Mouse (Mus musculus) midbrain, embryonic 12.5 days (tissue): Measurements from ENCODE around the gene Atad3a. TPM values are rescaled to one million over a fixed set of nuclear protein-coding genes. Genes with fewer than 3 reads are reported as not detected.
A peak's percentile ranks its signal among the peaks of the same experiment; 100 is the strongest.

Experiments
- ATAC-seq: fragments of 200-750 bp; cut with Nextera tagmentation; 2 replicates; pipeline ENCODE4 v1.8.0; 2017; ENCODE audit warnings: low read depth, moderate TSS enrichment, moderate library complexity; ENCODE audit not compliant: low FRiP score
- H3K27ac ChIP-seq: fragments of 300-500 bp; sonication (generic); replicated peaks from 2 replicates; pipeline ENCODE4 v1.5.1; 2016; ENCODE audit warnings: mild to moderate bottlenecking
- H3K27me3 ChIP-seq: fragments of 300-500 bp; sonication (generic); 2 replicates; pipeline ENCODE4 v1.6.1; 2016; ENCODE audit warnings: mild to moderate bottlenecking
- H3K36me3 ChIP-seq: fragments of 300-500 bp; sonication (generic); 2 replicates; pipeline ENCODE4 v1.6.1; 2016
- H3K4me1 ChIP-seq: fragments of 300-500 bp; sonication (generic); 2 replicates; pipeline ENCODE4 v1.6.1; 2016
- H3K4me2 ChIP-seq: fragments of 300-500 bp; sonication (generic); replicated peaks from 2 replicates; pipeline ENCODE4 v1.6.1; 2016; ENCODE audit warnings: mild to moderate bottlenecking, moderate library complexity
- H3K4me3 ChIP-seq: fragments of 300-500 bp; sonication (generic); 2 replicates; pipeline ENCODE4 v1.5.1; 2016; ENCODE audit warnings: mild to moderate bottlenecking
- H3K9ac ChIP-seq: fragments of 300-500 bp; sonication (generic); replicated peaks from 2 replicates; pipeline ENCODE4 v1.6.1; 2016; ENCODE audit warnings: mild to moderate bottlenecking, moderate library complexity
- H3K9me3 ChIP-seq: fragments of 300-500 bp; sonication (generic); 2 replicates; pipeline ENCODE4 v1.6.1; 2016; ENCODE audit warnings: mild to moderate bottlenecking
- WGBS: fragments of 180-500 bp; shearing (Covaris S2); methylation state at CpG from one replicate; pipeline ENCODE4 v1.1.7; 2016; 5-methylcytosine and 5-hydroxymethylcytosine counted together
- microRNA-seq: library from miRNA; unstranded; fragments of <30 nt; microRNA quantifications from one replicate; pipeline ENCODE4, GENCODE M21; 2017
- polyA plus RNA-seq: library from polyadenylated mRNA; unstranded; fragments of >200 nt; fragmentation: Nextera tagmentation; extraction: Ambion mirVana; gene quantifications from 2 replicates; pipeline ENCODE4 v1.2.1, GENCODE M21; 2016

The Atad3a gene
- polyA plus RNA-seq, 1 experiment from 2014 or later, result 97.3 TPM

DNA sequence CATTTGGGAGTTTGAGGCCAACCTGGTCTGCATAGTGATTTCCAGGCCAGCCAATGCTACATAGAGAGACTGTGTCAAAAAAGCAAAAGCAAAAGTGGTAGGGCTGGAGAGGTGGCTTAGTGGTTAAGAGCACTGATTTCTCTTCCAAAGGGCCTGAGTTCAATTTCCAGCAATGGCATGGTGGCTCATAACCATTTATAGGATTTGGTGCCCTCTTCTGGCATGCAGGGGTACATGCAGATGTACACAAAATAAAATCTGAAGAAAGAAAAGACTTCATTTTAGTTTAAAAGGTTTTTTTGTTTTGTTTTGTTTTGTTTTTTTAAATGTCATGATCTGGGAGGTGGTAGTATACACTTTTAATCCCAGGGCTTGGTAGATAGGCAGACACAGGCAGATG, 60.5 kb downstream of the Atad3a start:
- no peaks in the 10 kb centered on the region for H3K9me3 ChIP-seq
- H3K4me2 ChIP-seq, result no peak overlapping the region
- H3K9ac ChIP-seq, result no peak overlapping the region
- H3K4me3 ChIP-seq, result no peak overlapping the region
- no peaks in the 10 kb centered on the region for H3K36me3 ChIP-seq
- H3K27me3 ChIP-seq, result peaks cover 14% of the 10 kb centered on the region
- H3K27ac ChIP-seq, result no peak overlapping the region
- ATAC-seq, result no peak
- H3K4me1 ChIP-seq, result peaks cover 7% of the 10 kb centered on the region; the same call in 1 of the 2 replicates

DNA sequence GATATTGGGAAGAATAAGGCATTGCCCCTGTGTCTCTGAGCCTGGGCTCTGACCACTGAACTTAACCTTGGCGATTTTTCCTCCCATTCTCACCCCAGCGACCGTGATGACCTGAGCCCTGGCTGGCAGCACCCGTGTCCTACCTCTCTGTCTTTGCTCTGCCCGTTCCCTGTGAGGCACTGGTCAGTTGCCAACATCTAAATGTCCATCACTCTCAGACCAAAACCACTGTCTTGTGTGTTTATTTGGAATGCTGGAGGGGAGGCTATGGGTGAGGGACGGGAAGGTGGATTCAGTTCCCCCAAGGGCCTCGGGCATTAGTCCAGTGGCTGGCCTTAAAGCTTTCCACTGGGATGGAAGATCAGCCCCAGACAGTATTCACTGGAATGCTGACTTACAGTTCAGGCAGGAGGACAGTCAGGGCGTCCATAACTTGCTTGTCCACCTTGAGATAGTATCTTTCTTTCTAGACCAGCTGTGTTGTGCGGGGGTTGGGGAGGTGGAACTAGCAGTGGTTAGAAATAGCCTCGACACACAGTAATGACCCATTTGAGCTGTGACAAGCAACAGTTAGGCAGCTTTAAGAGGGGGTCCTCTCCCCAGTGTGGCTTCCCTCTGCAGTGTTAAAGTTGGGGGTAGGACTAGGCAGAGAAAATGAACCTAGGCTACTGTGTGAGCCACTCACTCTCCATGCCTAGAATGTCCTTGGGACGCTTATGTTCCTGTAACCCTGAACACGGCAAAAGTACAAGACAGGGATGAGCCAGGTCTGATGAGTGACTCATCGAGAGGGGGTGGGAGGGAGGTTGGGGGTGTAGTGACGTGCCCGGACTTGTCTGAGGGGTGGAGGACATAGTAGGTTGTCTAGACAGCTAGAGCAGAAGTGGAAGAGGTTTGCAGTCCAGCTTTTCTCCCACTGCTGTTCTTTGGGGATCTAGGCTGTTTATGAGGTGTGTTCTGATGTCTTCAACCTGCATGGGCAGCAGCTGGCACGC, 64.3 kb downstream of the Atad3a start:
- Histone ChIP-seq H3K4me3 (no peak overlapping the region), H3K27me3 (peaks cover 39% of the 10 kb centered on the region), H3K9ac (no peak overlapping the region), H3K36me3 (no peaks in the 10 kb centered on the region), H3K4me2 (0 out of 2 replicates have a peak overlapping the region, but pooled peaks have one; percentile 6), H3K4me1 (peaks cover 13% of the 10 kb centered on the region), H3K9me3 (no peaks in the 10 kb centered on the region), H3K27ac (no peak overlapping the region)
- 75% methylated on average over 16 of the region's 16 CpGs for WGBS
- ATAC-seq, result no peak

DNA sequence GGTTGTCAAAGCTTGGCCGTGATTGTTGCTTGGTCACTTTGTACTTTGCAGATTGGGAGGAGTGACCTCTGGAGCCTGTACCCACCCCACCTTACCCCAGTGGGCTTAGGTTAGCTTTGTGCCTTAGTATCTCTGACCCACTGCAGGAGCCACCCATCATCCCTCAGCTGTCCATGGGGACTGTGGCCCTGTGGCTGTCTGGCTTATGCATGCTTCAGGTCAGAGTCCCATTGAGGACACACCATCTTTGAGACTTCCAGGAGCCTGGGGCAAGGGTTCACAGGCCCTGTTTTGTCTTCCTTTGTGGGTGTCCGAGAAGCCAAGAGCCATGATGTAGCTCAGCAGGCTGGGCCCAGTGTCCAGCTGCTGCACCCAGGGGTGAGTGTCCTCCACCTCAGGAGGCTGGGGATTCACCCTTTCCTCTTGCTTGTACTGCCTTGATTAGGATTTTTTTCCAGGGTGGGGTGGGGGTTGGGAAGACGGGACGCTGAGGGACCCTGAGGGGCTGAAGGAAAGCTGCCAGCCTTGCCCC, 65.3 kb downstream of the Atad3a start:
- Histone ChIP-seq H3K27ac (no peak overlapping the region), H3K9me3 (no peaks in the 10 kb centered on the region), H3K4me1 (peaks cover 13% of the 10 kb centered on the region), H3K27me3 (peaks cover 39% of the 10 kb centered on the region), H3K36me3 (no peaks in the 10 kb centered on the region), H3K4me2 (peak overlapping the region; percentile 79), H3K9ac (no peak overlapping the region), H3K4me3 (peak overlapping the region; percentile 72; the same call in 1 of the 2 replicates)
- WGBS, result 85% methylated on average over 3 of the region's 4 CpGs
- ATAC-seq, result no peak

DNA sequence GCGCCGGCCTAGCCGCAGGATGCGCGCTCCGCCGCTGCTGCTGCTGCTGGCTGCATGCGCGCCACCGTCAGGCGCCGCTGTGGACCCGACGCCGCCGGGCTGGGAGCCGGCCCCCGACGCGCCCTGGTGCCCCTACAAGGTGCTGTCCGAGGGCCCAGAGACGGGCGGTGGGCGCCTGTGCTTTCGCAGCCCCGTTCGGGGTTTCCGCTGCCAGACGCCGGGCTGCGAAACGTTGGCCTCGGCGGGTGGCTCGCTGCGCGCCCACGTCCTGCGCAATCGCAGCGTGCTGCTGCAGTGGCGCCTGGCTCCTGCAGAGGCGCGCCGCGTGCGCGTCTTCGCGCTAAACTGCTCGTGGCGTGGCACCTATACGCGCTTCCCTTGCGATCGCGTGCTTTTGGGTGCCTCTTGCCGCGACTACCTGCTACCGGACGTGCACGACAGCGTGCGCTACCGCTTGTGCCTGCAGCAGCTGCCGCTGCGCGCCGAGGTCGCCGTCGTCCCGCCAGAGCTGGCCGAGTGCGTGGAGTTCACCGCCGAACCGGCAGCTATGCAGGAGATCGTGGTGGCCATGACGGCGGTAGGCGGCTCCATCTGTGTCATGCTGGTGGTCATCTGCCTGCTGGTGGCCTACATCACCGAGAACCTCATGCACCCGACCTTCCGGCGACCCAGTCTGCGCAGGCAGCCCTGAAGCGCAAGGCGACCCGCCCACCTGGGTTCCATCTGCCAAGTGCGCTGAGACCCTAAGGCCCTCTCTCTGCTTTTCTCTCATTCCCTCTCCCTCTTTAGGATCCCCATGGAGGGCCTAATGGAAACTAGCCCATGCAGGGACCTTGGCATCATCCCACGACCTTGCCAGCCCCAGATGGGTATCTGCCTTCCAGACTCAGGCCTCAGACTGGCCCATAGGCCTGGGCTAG, 66.2 kb downstream of the Atad3a start:
- H3K9me3 ChIP-seq, result no peaks in the 10 kb centered on the region
- H3K4me2 ChIP-seq, result peak overlapping the region; percentile 79
- peaks cover 13% of the 10 kb centered on the region for H3K4me1 ChIP-seq
- H3K4me3 ChIP-seq, result peak overlapping the region; percentile 72
- under 1% methylated on average over 90 of the region's 92 CpGs for WGBS
- H3K9ac ChIP-seq, result peak overlapping the region; percentile 63
- H3K27me3 ChIP-seq, result peaks cover 39% of the 10 kb centered on the region
- H3K36me3 ChIP-seq, result no peaks in the 10 kb centered on the region
- ATAC-seq, result peak; percentile 63
- peak overlapping the region; percentile 82 for H3K27ac ChIP-seq

DNA sequence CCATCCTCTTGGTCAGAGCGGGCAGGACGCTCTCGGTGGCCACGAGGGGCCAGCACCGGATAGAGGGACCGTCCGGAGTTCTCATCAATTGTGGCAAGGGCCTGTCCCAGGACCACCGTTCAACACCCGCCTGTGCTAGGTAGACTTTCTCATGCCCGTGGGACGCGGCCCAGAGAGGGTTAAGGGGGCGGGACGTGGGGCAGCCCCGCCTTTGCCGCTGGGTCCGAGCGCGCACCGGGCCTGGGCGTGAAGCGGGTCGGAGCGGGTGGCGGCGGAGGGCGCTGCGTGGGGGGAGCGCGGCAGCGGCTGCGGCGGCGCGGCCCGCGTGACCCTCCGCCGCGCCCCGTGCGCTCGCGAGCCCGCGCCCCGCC, 66.8 kb downstream of the Atad3a start, which contains the start of gene Fndc10:
TSS of gene Fndc10 (plus strand) at position 232 of the 371 bp plus-strand sequence.
- WGBS, result under 1% methylated on average over 41 of the region's 47 CpGs
- H3K4me1 ChIP-seq, result peaks cover 13% of the 10 kb centered on the region

DNA sequence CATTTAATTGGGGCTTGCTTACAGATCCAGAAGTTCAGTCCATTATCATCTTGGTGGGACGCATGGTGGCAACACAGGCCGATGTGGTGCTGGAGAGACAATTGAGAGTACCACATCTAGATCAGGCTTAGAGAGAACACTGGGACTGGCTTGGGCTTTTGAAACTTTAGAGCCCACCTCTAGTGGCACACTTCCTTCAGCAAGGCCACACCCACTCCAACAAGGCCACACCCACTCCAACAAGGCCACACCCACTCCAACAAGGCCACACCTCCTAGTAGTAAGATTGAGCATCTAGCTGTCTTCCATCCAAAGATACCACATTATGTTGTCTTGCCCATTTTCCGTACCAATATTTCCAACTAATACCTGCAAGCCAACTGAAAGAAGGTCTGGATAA, 68.5 kb downstream of the Atad3a start:
- H3K27me3 ChIP-seq, result peaks cover 39% of the 10 kb centered on the region
- no peak overlapping the region for H3K4me2 ChIP-seq
- H3K4me3 ChIP-seq, result no peak overlapping the region
- WGBS, result 98% methylated on average over 3 of the region's 3 CpGs
- no peak for ATAC-seq
- H3K27ac ChIP-seq, result no peak overlapping the region
- no peaks in the 10 kb centered on the region for H3K9me3 ChIP-seq
- H3K36me3 ChIP-seq, result no peaks in the 10 kb centered on the region
- no peak overlapping the region for H3K9ac ChIP-seq
- peaks cover 13% of the 10 kb centered on the region for H3K4me1 ChIP-seq

More for the DNA sequence above, 66.8 kb downstream of the Atad3a start, which contains the start of gene Fndc10:
- peak within 1 kb of the TSS; percentile 82 for H3K27ac ChIP-seq
- H3K27me3 ChIP-seq, result peaks cover 39% of the 10 kb centered on the region
- H3K36me3 ChIP-seq, result no peaks in the 10 kb centered on the region
- peak within 1 kb of the TSS; percentile 79 for H3K4me2 ChIP-seq
- H3K9me3 ChIP-seq, result no peaks in the 10 kb centered on the region
- H3K4me3 ChIP-seq, result peak within 1 kb of the TSS; percentile 72
- H3K9ac ChIP-seq, result peak within 1 kb of the TSS; percentile 63
- ATAC-seq, result peak; percentile 83

Small RNAs within 50 kb of the gene (microRNA-seq; reads per million reads assigned to microRNA genes)
- not detected for gene Gm27743

Other genes starting within 250 kb of the Atad3a start
- 92.5 and 96.6 TPM in 2 replicates for gene Nadk, start 198.7 kb downstream of the Atad3a start, polyA plus RNA-seq
- gene Slc35e2, start 159.7 kb downstream of the Atad3a start, polyA plus RNA-seq, result 15.4 and 17.1 TPM in 2 replicates
- 84.0 and 84.9 TPM in 2 replicates for gene Cdk11b, start 136.2 kb downstream of the Atad3a start, polyA plus RNA-seq
- not detected in 2 replicates for gene Gm10563, start 115.7 kb downstream of the Atad3a start, polyA plus RNA-seq
- gene Mmp23, start 107.7 kb downstream of the Atad3a start, polyA plus RNA-seq, result 4.4 and 5.7 TPM in 2 replicates
- 32.7 and 35.0 TPM in 2 replicates for gene Mib2, start 91.9 kb downstream of the Atad3a start, polyA plus RNA-seq
- gene Fndc10, start 66.8 kb downstream of the Atad3a start, polyA plus RNA-seq, result 5.7 and 7.0 TPM in 2 replicates
- 140 TPM in 2 replicates for gene Ssu72, start 56.3 kb downstream of the Atad3a start, polyA plus RNA-seq
- 4.2 and 4.7 TPM in 2 replicates for gene Tmem240, start 26.3 kb downstream of the Atad3a start, polyA plus RNA-seq
- 13.9 and 14.6 TPM in 2 replicates for gene Vwa1, start 13.6 kb upstream of the Atad3a start, polyA plus RNA-seq
- gene Tmem88b, start 24.8 kb upstream of the Atad3a start, polyA plus RNA-seq, result 0.38 and 0.63 TPM in 2 replicates
- not detected in 2 replicates for gene Ankrd65, start 29.3 kb upstream of the Atad3a start, polyA plus RNA-seq
- gene Mrpl20, start 41.8 kb upstream of the Atad3a start, polyA plus RNA-seq, result 207 and 220 TPM in 2 replicates
- 206 and 218 TPM in 2 replicates for gene Ccnl2, start 51.4 kb upstream of the Atad3a start, polyA plus RNA-seq
- gene Aurkaip1, start 70.2 kb upstream of the Atad3a start, polyA plus RNA-seq, result 130 and 136 TPM in 2 replicates
- 31.9 and 36.0 TPM in 2 replicates for gene Mxra8, start 78.6 kb upstream of the Atad3a start, polyA plus RNA-seq
- 8.4 and 9.8 TPM in 2 replicates for gene Dvl1, start 86.3 kb upstream of the Atad3a start, polyA plus RNA-seq
- 0.51 and 0.57 TPM in 2 replicates for gene Tas1r3, start 102.3 kb upstream of the Atad3a start, polyA plus RNA-seq
- gene Cptp, start 108.3 kb upstream of the Atad3a start, polyA plus RNA-seq, result 21.7 and 23.5 TPM in 2 replicates
- 88.3 and 95.4 TPM in 2 replicates for gene Ints11, start 108.5 kb upstream of the Atad3a start, polyA plus RNA-seq
- 47.7 and 51.9 TPM in 2 replicates for gene Pusl1, start 130.7 kb upstream of the Atad3a start, polyA plus RNA-seq
- gene Acap3, start 130.7 kb upstream of the Atad3a start, polyA plus RNA-seq, result 54.6 and 61.2 TPM in 2 replicates
- 159 and 161 TPM in 2 replicates for gene Ube2j2, start 182.7 kb upstream of the Atad3a start, polyA plus RNA-seq
- 16.0 and 18.1 TPM in 2 replicates for gene C1qtnf12, start 201.2 kb upstream of the Atad3a start, polyA plus RNA-seq
- 19.1 and 23.0 TPM in 2 replicates for gene B3galt6, start 231.6 kb upstream of the Atad3a start, polyA plus RNA-seq
- gene Sdf4, start 231.8 kb upstream of the Atad3a start, polyA plus RNA-seq, result 120 and 130 TPM in 2 replicates